Mouse (Mus musculus) limb, embryonic 14.5 days (tissue): ENCODE measurements around the gene Gm43720. TPM values are rescaled to one million over a fixed set of nuclear protein-coding genes. Genes with fewer than 3 reads are reported as not detected.

Experiments used
- ATAC-seq: fragments of 200-750 bp; cut with Nextera tagmentation; 2 replicates; pipeline ENCODE4 v1.8.0; 2017; ENCODE audit warnings: low read depth, moderate number of reproducible peaks, moderate TSS enrichment; ENCODE audit not compliant: low FRiP score
- DNase-seq: peaks from one replicate; pipeline ENCODE4 v3.0.0-alpha.2; 2015; ENCODE audit warnings: low spot score
- H3K27ac ChIP-seq: fragments of 300-500 bp; sonication (generic); replicated peaks from 2 replicates; pipeline ENCODE4 v1.5.1; 2014; ENCODE audit warnings: low read depth, mild to moderate bottlenecking, low read length, moderate library complexity, mixed read lengths
- H3K27me3 ChIP-seq: fragments of 300-500 bp; sonication (generic); 2 replicates; pipeline ENCODE4 v1.6.1; 2014; ENCODE audit warnings: low read length, mixed read lengths; ENCODE audit not compliant: control insufficient read depth, insufficient read depth
- H3K36me3 ChIP-seq: fragments of 300-500 bp; sonication (generic); 2 replicates; pipeline ENCODE4 v1.6.1; 2014; ENCODE audit warnings: mild to moderate bottlenecking, low read length, moderate library complexity, mixed read lengths; ENCODE audit not compliant: control insufficient read depth, insufficient read depth
- H3K4me1 ChIP-seq: fragments of 300-500 bp; sonication (generic); 2 replicates; pipeline ENCODE4 v1.6.1; 2014; ENCODE audit warnings: antibody characterized with exemption, low read length, mixed read lengths; ENCODE audit not compliant: control insufficient read depth, insufficient read depth
- H3K4me2 ChIP-seq: fragments of 300-500 bp; sonication (generic); replicated peaks from 2 replicates; pipeline ENCODE4 v1.6.1; 2014; ENCODE audit warnings: low read depth, mild to moderate bottlenecking, low read length, moderate library complexity; ENCODE audit not compliant: severe bottlenecking
- H3K4me3 ChIP-seq: fragments of 300-500 bp; sonication (generic); replicated peaks from 2 replicates; pipeline ENCODE4 v1.5.1; 2014; ENCODE audit warnings: low read length
- H3K9ac ChIP-seq: fragments of 300-500 bp; sonication (generic); 2 replicates; pipeline ENCODE4 v1.6.1; 2014; ENCODE audit warnings: mild to moderate bottlenecking, low read depth, low read length, moderate library complexity; ENCODE audit not compliant: severe bottlenecking
- H3K9me3 ChIP-seq: fragments of 300-500 bp; sonication (generic); 2 replicates; pipeline ENCODE4 v1.6.1; 2016; ENCODE audit warnings: low read length; ENCODE audit not compliant: control insufficient read depth
- POLR2A ChIP-seq: fragments of 200-500 bp; IDR thresholded peaks from 2 replicates; pipeline ENCODE4 v1.8.0; 2012; ENCODE audit warnings: inconsistent platforms, mild to moderate bottlenecking, moderate library complexity, borderline replicate concordance; ENCODE audit not compliant: insufficient read depth, insufficient read length; ENCODE audit errors: extremely low read depth
- WGBS: fragments of 180-500 bp; shearing (Covaris S2); extraction: QIAGEN DNeasy Blood & Tissue Kit; methylation state at CpG from one replicate; pipeline ENCODE4 v1.1.7; 2014; 5-methylcytosine and 5-hydroxymethylcytosine counted together
- polyA plus RNA-seq, 2 experiments: library from polyadenylated mRNA; depleted of rRNA in 1 of 2; stranded (reverse) in 1 of 2; unstranded in 1 of 2; fragments of >200 nt; fragmentation: Nextera tagmentation in 1 of 2; extraction: Ambion mirVana in 1 of 2; gene quantifications; 2 replicates each; pipeline versions ENCODE4 v1.2.1 to v1.2.3; 2012 to 2014

Gene Gm43720
- polyA plus RNA-seq, 2 experiments, result 0.15 to 0.18 TPM

- no peak overlapping the region for H3K9ac ChIP-seq
- no peaks in the 10 kb centered on the region for H3K36me3 ChIP-seq
- no peak overlapping the region for H3K4me2 ChIP-seq
- no peak for TF ChIP-seq POLR2A
- no peak overlapping the region for H3K27ac ChIP-seq
- H3K9me3 ChIP-seq, result no peaks in the 10 kb centered on the region
- no peak overlapping the region for H3K4me3 ChIP-seq
- DNase-seq (no peak), ATAC-seq (no peak)
- no peaks in the 10 kb centered on the region for H3K27me3 ChIP-seq
- 81% methylated on average over 12 of the region's 12 CpGs for WGBS
- peaks cover 7% of the 10 kb centered on the region for H3K4me1 ChIP-seq
Observed at GRCm38 (mm10) chr5:138251144-138251543, 28.6 kb downstream of the Gm43720 start.

- Histone ChIP-seq H3K4me2 (no peak overlapping the region), H3K27me3 (no peaks in the 10 kb centered on the region), H3K27ac (no peak overlapping the region), H3K4me3 (no peak overlapping the region), H3K9ac (no peak overlapping the region), H3K9me3 (no peaks in the 10 kb centered on the region), H3K36me3 (no peaks in the 10 kb centered on the region), H3K4me1 (no peaks in the 10 kb centered on the region)
- no peak for DNase-seq
- no peak for ATAC-seq
- no peak for TF ChIP-seq POLR2A
- WGBS, result 30% methylated on average over 2 of the region's 2 CpGs
Observed at GRCm38 (mm10) chr5:138241511-138241910, 38.2 kb downstream of the Gm43720 start.

GRCm38 (mm10) chr5:138234224-138234623, 45.5 kb downstream of the Gm43720 start:
- Histone ChIP-seq H3K36me3 (no peaks in the 10 kb centered on the region), H3K27ac (no peak overlapping the region), H3K9ac (no peak overlapping the region), H3K4me1 (no peaks in the 10 kb centered on the region), H3K27me3 (no peaks in the 10 kb centered on the region), H3K9me3 (no peaks in the 10 kb centered on the region), H3K4me3 (no peak overlapping the region), H3K4me2 (no peak overlapping the region)
- DNase-seq (no peak), ATAC-seq (no peak)
- TF ChIP-seq POLR2A, result no peak

GRCm38 (mm10) chr5:138233778-138234177, 46.0 kb downstream of the Gm43720 start:
- H3K4me1 ChIP-seq, result no peaks in the 10 kb centered on the region
- H3K4me2 ChIP-seq, result no peak overlapping the region
- no peaks in the 10 kb centered on the region for H3K9me3 ChIP-seq
- ATAC-seq (no peak), DNase-seq (no peak)
- no peak for TF ChIP-seq POLR2A
- H3K4me3 ChIP-seq, result no peak overlapping the region
- no peaks in the 10 kb centered on the region for H3K27me3 ChIP-seq
- 82% methylated on average over 2 of the region's 2 CpGs for WGBS
- no peak overlapping the region for H3K27ac ChIP-seq
- no peaks in the 10 kb centered on the region for H3K36me3 ChIP-seq
- no peak overlapping the region for H3K9ac ChIP-seq

GRCm38 (mm10) chr5:138229511-138229910, 50.2 kb downstream of the Gm43720 start:
- H3K4me2 ChIP-seq, result no peak overlapping the region
- no peaks in the 10 kb centered on the region for H3K9me3 ChIP-seq
- no peaks in the 10 kb centered on the region for H3K27me3 ChIP-seq
- no peak overlapping the region for H3K27ac ChIP-seq
- H3K36me3 ChIP-seq, result no peaks in the 10 kb centered on the region
- H3K9ac ChIP-seq, result no peak overlapping the region
- H3K4me1 ChIP-seq, result no peaks in the 10 kb centered on the region
- H3K4me3 ChIP-seq, result no peak overlapping the region
- WGBS, result 83% methylated on average over 3 of the region's 3 CpGs
- DNase-seq, result no peak
- ATAC-seq, result no peak
- no peak for TF ChIP-seq POLR2A

- H3K9me3 ChIP-seq, result no peaks in the 10 kb centered on the region
- H3K4me2 ChIP-seq, result no peak overlapping the region
- H3K36me3 ChIP-seq, result no peaks in the 10 kb centered on the region
- ATAC-seq, result no peak
- no peak overlapping the region for H3K27ac ChIP-seq
- no peak for TF ChIP-seq POLR2A
- no peaks in the 10 kb centered on the region for H3K27me3 ChIP-seq
- no peaks in the 10 kb centered on the region for H3K4me1 ChIP-seq
- no peak for DNase-seq
- 59% methylated on average over 3 of the region's 3 CpGs for WGBS
- H3K9ac ChIP-seq, result no peak overlapping the region
- no peak overlapping the region for H3K4me3 ChIP-seq
Observed at GRCm38 (mm10) chr5:138228026-138228425, 51.7 kb downstream of the Gm43720 start.
